Mouse (Mus musculus) testis, adult 2 months (tissue): ENCODE data around the gene Catsperz.

Source experiments
- CTCF ChIP-seq: fragments of 200-500 bp; IDR thresholded peaks from 2 replicates; pipeline ENCODE4 v1.5.1; 2012; ENCODE audit warnings: low read depth, mild to moderate bottlenecking, inconsistent platforms, low read length, moderate library complexity; ENCODE audit not compliant: control insufficient read depth, insufficient read depth, insufficient replicate concordance
- POLR2A ChIP-seq: fragments of 200-500 bp; IDR thresholded peaks from 2 replicates; pipeline ENCODE4 v1.6.1; 2012; ENCODE audit warnings: low read depth, mild to moderate bottlenecking, inconsistent platforms, low read length, moderate library complexity; ENCODE audit not compliant: control insufficient read depth

DNA sequence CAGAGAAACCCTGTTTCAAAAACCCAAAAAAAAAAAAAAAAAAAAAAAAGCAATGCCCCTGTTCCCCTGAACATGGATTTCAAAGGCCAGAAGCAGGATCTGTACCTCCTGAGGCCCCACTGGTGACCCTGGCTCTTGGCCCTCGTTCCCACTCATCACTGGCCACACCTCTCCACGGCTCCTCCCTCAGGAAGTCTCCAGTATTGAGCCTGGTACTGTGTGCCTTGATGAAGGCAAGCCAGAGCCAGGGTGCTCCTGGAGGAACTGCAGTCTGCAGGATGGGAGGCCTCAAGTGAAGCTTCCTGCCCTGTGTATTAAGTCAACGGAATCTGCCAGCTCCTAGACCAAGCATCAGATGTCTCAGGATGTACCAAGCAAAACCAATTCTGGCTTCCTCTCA is 19.0 kb downstream of the Catsperz start:
- TF ChIP-seq CTCF (no peak), POLR2A (no peak)
